Mouse (Mus musculus) hematopoietic stem cell, adult 5-6 weeks (primary cell): Measurements from ENCODE around the gene Gm4881. TPM values are rescaled to one million over a fixed set of nuclear protein-coding genes. Genes with fewer than 3 reads are reported as not detected.

ENCODE experiments used
- ATAC-seq, 2 experiments: fragments of 125-278 bp in 1 of 2; replicated peaks in 1 of 2; 2 replicates each; pipeline ENCODE4 v1.8.0; 2016 to 2017; ENCODE audit warnings: inconsistent platforms in 2 of 2, mild to moderate bottlenecking in 2 of 2, moderate number of reproducible peaks in 2 of 2, low read depth in 1 of 2, moderate TSS enrichment in 1 of 2; ENCODE audit not compliant: low FRiP score in 2 of 2, poor library complexity in 2 of 2, severe bottlenecking in 2 of 2, insufficient read depth in 1 of 2, low TSS enrichment in 1 of 2
- total RNA-seq: library from RNA; stranded (forward); fragments of 172-1452, 232-1000 nt; gene quantifications from 2 replicates; pipeline ENCODE4 v1.2.3, GENCODE M21; 2017

Gm4881 gene
- not detected in 2 replicates for total RNA-seq

- ATAC-seq = no peak
These were observed at the start of gene Gm4881 for GRCm38 (mm10) chr7:24944257-24944950. TSS of gene Gm4881 (minus strand) at chr7:24944494.

DNA sequence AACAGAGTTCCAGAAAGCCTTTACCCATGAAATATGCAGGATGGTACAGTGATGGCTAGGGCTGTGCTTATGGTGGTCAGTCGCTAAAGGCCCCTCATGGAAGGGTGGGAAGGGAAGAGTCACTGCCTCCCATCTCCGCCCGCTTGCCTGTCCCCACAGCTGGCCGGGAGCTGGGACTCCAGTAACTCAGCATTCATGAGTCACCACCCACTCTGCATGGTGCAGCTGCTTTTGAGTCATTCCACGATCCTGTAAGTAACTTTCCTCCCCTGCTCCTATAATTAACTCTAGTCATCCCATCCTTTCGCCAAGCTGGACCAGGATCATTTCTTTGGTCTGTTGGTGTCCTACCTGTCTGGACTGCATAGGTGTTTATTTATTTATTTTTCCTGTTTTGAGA, 48.8 kb upstream of the Gm4881 start:
- ATAC-seq = no peak

DNA sequence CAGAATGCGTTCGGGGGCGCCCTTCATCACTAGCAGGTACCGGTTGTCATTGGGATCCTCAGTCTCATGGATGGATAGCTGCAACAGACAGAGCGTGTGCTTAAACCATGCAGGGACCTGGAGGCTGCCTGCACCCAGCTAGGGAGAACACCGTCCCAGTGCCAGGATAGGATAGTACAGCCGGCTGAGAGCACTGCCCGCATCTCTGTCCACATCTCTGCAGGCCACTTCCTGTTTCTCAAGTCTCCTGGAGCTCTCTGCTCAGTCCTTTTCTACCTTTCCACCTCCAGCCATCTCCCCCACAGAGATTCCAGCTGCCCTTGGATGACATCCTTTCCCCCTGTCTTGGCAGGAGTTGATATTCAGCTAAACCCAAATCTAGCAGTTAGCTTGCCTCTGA, 46.2 kb upstream of the Gm4881 start:
- 0 out of 4 replicates have a peak, but pooled peaks of 1 of the 2 experiments have one; percentile 22 for ATAC-seq

DNA sequence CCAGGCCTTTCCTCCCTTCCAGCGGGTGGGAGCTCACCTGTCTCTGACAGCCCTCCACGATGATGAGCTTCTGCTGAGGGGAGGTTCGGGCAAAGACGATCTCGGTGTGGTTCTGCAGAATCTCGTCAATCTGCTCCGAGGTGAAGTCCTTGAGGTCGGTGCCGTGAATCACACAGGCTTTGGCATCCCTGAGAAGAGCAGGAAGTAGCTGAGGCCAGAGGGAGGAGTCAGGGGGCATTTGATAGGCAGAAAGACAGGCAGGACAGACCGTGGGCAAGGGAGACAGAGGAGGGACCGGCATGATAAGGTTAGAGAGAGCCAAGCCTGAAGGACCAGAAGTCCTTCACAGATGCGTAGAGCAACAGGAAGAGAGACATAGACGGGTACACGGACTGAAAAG, 43.6 kb upstream of the Gm4881 start:
- ATAC-seq = no peak

GRCm38 (mm10) chr7:24985799-24986198, 41.5 kb upstream of the Gm4881 start:
- no peak for ATAC-seq

GRCm38 (mm10) chr7:24984307-24984706, 40.0 kb upstream of the Gm4881 start:
- ATAC-seq = no peak

GRCm38 (mm10) chr7:24983396-24983795, 39.1 kb upstream of the Gm4881 start:
- no peak for ATAC-seq

- no peak for ATAC-seq
These were observed 36.1 kb upstream of the Gm4881 start for GRCm38 (mm10) chr7:24980439-24980838.

- ATAC-seq = peak; percentile 92 to 94
These were observed 34.5 kb upstream of the Gm4881 start for GRCm38 (mm10) chr7:24978781-24979180.

DNA sequence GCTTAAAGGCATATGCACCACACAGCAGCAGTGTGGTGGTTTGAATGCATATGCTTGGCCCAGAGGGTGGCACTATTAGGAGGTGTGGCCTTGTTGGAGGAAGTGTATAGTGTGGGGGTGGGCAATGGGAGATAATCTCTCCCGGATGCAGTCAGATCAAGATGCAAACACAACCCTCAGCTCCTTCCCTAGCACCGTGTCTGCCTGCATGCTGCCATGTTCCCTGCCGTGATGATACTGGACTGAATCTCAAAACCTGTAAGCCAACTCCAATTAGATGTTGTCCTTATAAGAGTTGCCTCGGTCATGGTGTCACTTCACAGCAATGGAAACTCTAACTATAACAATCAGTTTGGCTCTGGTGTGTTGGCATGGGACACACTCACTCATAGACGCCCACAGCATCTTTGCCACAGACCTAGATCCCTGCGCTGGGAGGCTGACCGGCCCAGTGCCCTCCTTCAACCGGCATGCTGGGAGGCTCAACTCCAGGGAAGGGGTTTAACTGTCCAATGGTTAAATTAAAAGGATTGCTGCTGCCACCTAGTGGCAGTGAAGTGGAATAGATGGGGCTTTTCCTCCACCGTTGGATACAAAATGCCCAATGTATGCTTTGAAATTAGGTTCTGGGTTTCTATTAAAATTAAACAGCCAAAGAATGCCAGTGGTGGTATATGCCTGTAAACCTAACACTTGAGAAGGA, 30.8 kb upstream of the Gm4881 start:
- ATAC-seq = 0 out of 4 replicates have a peak, but pooled peaks have one; percentile 8 to 20

DNA sequence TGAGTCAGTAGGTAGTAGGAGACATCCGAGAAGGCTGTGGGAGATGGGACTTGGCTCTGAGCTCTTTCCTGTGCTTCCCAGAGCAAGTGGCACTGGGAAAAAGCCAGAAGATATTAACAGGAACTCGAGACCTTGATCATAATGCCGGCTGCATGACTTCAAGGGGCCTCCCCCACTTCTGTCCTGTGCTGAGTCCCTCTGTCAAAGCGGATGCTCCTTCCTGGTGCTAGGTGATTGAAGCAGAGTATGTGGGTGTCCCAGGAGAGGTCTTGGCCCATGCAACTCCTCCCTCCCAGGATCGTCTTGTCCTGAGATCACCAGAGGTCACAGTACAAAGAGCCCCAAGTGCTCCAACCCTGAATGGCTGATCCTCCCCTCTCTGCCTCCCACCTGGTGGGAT, 29.6 kb upstream of the Gm4881 start:
- ATAC-seq = no peak

GRCm38 (mm10) chr7:24973208-24973607, 28.9 kb upstream of the Gm4881 start:
- ATAC-seq = no peak

GRCm38 (mm10) chr7:24971972-24972893, 27.9 kb upstream of the Gm4881 start, which contains the start of gene Rabac1:
TSS of gene Rabac1 (minus strand) at chr7:24972754.
- peak; percentile 93 to 96 for ATAC-seq

DNA sequence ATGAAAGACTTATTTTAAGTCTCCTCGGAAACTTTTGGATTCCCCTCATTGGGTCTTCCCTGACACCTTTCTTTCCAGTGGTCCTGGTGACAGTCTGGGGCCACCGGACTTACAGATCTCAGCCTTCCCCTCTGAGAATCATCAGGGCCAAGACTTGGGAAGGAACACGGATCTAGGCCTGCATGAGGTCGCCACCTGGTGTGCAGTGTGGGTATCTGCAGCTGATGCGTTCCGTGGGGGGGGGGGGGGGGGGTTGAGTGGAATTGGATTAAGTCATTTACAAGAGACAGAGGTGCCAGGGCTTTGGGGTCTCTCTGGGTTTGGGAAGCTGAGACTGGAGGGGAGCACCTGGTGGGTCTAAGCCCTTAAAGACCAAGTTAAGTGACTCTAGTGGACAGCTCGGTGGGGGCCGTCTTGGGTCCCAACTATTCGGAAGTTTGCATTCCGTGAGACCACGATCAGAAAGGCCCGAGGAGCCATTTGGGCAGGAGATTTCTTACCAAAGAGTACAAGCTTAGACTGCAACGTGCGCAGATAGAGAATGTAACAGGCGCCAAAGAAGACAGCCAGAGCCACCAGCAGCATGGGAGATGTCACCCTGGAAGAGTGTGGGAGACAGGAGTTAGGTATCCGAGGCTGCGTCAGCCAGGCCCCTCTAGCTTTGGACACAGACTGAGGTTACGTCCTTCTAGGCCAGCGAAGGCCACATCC, 27.1 kb upstream of the Gm4881 start:
- ATAC-seq = peak in 1 of 2 experiments; percentile 24; a peak in 1 of 4 replicates

- ATAC-seq = no peak
These were observed 26.0 kb upstream of the Gm4881 start for GRCm38 (mm10) chr7:24970341-24970740.

GRCm38 (mm10) chr7:24969805-24970204, 25.5 kb upstream of the Gm4881 start:
- no peak for ATAC-seq

DNA sequence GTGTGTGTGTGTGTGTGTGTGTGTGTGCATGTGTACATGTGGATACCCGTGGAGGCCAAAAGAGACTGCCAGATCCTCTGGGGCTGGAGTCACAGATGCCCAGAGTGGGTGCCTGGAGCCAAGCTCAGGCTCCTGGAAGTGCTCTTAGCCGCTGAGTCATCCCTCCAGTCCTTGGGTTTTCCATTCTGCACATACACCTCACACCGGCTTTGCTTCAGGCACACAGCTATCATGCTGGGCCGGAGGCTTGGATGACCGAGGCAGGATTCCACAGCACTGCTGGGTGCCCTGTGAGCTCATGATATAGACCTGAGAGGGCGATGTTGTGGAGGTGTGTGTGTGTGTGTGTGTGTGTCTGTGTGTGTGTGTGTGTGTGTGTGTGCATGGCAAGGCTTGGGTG, 24.2 kb upstream of the Gm4881 start:
- no peak for ATAC-seq
